Mouse (Mus musculus): ENCODE data around the gene Ccdc138.

GRCm38 (mm10) chr10:58459896-58460295, 37.9 kb upstream of the Ccdc138 start:
- TF ChIP-seq CTCF (conservative IDR thresholded peaks at IDR 0.05; ENCODE audit: insufficient read depth, insufficient read length, low read depth, low read length) (no peak), POLR2A (IDR thresholded peaks at IDR 0.05; ENCODE audit: low read depth, low read length) (no peak)
